11 mouse cellular contexts compared by ENCODE assay signal in the genomic region with DNA sequence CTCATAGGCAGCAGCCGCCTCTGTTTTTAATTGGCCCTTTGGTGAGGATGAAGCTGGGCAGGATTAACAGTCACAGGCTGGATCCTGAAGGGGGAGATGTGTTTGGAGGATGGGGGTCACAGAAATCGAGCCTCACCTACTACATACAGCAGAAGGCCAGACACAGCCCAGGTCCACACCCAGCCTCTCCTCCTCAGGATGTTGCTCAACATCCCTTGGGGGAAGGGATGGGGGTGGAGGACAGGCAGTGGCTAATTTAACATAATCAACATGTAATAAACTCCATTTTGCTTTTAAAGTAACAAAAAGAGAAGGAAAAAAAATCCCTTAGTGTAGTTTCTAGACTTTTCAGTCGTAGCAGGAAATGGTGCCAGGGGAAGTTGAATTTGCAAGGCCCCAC.
A peak's percentile ranks its signal among the peaks of the same experiment; 100 is the strongest.
DNase-seq lines count a peak whose midpoint lies in the region; ATAC-seq and TF ChIP-seq lines count a peak whose summit lies in the region.
"Had no signal": no experiment of that assay in that cellular context is flagged by ENCODE, and none has a peak within 500 bp of the region (broad histone marks: within the 10 kb centered on the region; RNA-seq: fewer than 3 reads in every experiment).

No protein-coding gene starts in this region.

- ATAC-seq in lung, postnatal 0 days = no peak
- ATAC-seq: CD4-positive, CD25-positive, alpha-beta regulatory T cell, adult 4 months had no signal

- no peaks in the 10 kb centered on the region for H3K36me3 ChIP-seq in spleen, adult 2 months (ENCODE audit: control insufficient read depth, insufficient read depth, low read length)
- H3K36me3 ChIP-seq in lung, postnatal 0 days (ENCODE audit: insufficient read depth, low read length) = no peaks in the 10 kb centered on the region
- H3K36me3 ChIP-seq in splenic B cell, adult 2 months (ENCODE audit: control insufficient read depth, insufficient read depth, low read length, poor library complexity, severe bottlenecking) = no peaks in the 10 kb centered on the region
- H3K36me3 ChIP-seq: limb, embryonic 15.5 days; midbrain, embryonic 12.5 days had no signal

- no peak for TF ChIP-seq EP300 in lung, postnatal 0 days (IDR thresholded peaks at IDR 0.05)

- no peak overlapping the region for H3K9ac ChIP-seq in lung, postnatal 0 days (replicated peaks; ENCODE audit: low read depth)
- H3K9ac ChIP-seq: limb, embryonic 15.5 days; midbrain, embryonic 12.5 days had no signal

- peaks cover 10% of the 10 kb centered on the region; the same call in 1 of the 2 replicates for H3K4me1 ChIP-seq in spleen, adult 2 months (ENCODE audit: control insufficient read depth, insufficient read depth, insufficient read length)
- H3K4me1 ChIP-seq in lung, postnatal 0 days (ENCODE audit: insufficient read depth, low read depth, low read length) = no peaks in the 10 kb centered on the region
- H3K4me1 ChIP-seq: limb, embryonic 15.5 days; midbrain, embryonic 12.5 days had no signal

- intact Hi-C loops in gastrocnemius, adult 2 months (cut with DNase I) = loop anchor here (10.0 kb wide), 1 partner anchor 94 kb away; no protein-coding TSS in a partner anchor

- H3K4me2 ChIP-seq in lung, postnatal 0 days (replicated peaks; ENCODE audit: low read depth, low read length) = no peak overlapping the region
- H3K4me2 ChIP-seq: limb, embryonic 15.5 days; midbrain, embryonic 12.5 days had no signal

- peak; percentile 59 for DNase-seq in gastrocnemius, adult 2 months
- DNase-seq in gastrocnemius, postnatal 4 days (ENCODE audit: low spot score in 2 of 2) = no peak
- no peak for DNase-seq in spleen, adult 2 months (ENCODE audit: low read depth in 1 of 2, low spot score in 2 of 2)
- DNase-seq in spleen, postnatal 14 days (ENCODE audit: low spot score in 2 of 2) = no peak
- DNase-seq in lung, postnatal 0 days (ENCODE audit: low spot score) = peak; percentile 25
- peak; percentile 61 for DNase-seq in splenic B cell, adult 2 months (ENCODE audit: low read depth, low spot score)
- no peak for DNase-seq in retina, embryonic 14.5 days (ENCODE audit: low spot score)
- no peak for DNase-seq in Muller cell, postnatal 12 days (ENCODE audit: inconsistent ontology term)

- H3K27ac ChIP-seq in gastrocnemius, adult 2 months = peak overlapping the region; percentile 53
- peak overlapping the region; percentile 4; the same call in 1 of the 2 replicates for H3K27ac ChIP-seq in spleen, adult 2 months (ENCODE audit: insufficient read depth, low read length)
- no peak overlapping the region for H3K27ac ChIP-seq in lung, postnatal 0 days (ENCODE audit: low read length)
- H3K27ac ChIP-seq: limb, embryonic 15.5 days; midbrain, embryonic 12.5 days had no signal

- no peaks in the 10 kb centered on the region for H3K27me3 ChIP-seq in spleen, adult 2 months (ENCODE audit: control insufficient read depth, insufficient read depth, low read length)
- no peaks in the 10 kb centered on the region for H3K27me3 ChIP-seq in lung, postnatal 0 days (replicated peaks; ENCODE audit: insufficient read depth, low read length)
- H3K27me3 ChIP-seq in splenic B cell, adult 2 months (ENCODE audit: control insufficient read depth, insufficient read depth, low read length, poor library complexity, severe bottlenecking) = no peaks in the 10 kb centered on the region
- H3K27me3 ChIP-seq: limb, embryonic 15.5 days; midbrain, embryonic 12.5 days had no signal

- no peak overlapping the region for H3K4me3 ChIP-seq in gastrocnemius, adult 2 months
- no peak overlapping the region for H3K4me3 ChIP-seq in spleen, adult 2 months (ENCODE audit: extremely low read depth, insufficient read depth, insufficient read length)
- no peak overlapping the region for H3K4me3 ChIP-seq in lung, postnatal 0 days (ENCODE audit: low read depth, low read length)
- H3K4me3 ChIP-seq: limb, embryonic 15.5 days; midbrain, embryonic 12.5 days had no signal

- TF ChIP-seq POLR2A in spleen, adult 2 months (IDR thresholded peaks at IDR 0.05; ENCODE audit: low read depth, low read length) = no peak

- 30% methylated on average over 3 of the region's 3 CpGs for WGBS in spleen, adult 2 months
- 42% methylated on average over 3 of the region's 3 CpGs for WGBS in lung, postnatal 0 days

- no peaks in the 10 kb centered on the region for H3K9me3 ChIP-seq in lung, postnatal 0 days (ENCODE audit: low read length)
- H3K9me3 ChIP-seq: limb, embryonic 15.5 days; midbrain, embryonic 12.5 days had no signal

- TF ChIP-seq CTCF in gastrocnemius, adult 2 months (IDR thresholded peaks at IDR 0.05) = no peak
- no peak for TF ChIP-seq CTCF in spleen, adult 2 months (IDR thresholded peaks at IDR 0.05; ENCODE audit: extremely low read depth, insufficient read depth, insufficient read length, insufficient replicate concordance)
- no peak for TF ChIP-seq CTCF in lung, postnatal 0 days (IDR thresholded peaks at IDR 0.05)

Comparison
In these comparisons a context has a peak if more than half of its experiments do, and no peak if none do; other contexts are left out.
1. DNase-seq: peak in gastrocnemius, adult 2 months (single experiment), lung, postnatal 0 days (single experiment) and splenic B cell, adult 2 months (single experiment); none in gastrocnemius, postnatal 4 days (0 of 2), spleen, adult 2 months (0 of 2), spleen, postnatal 14 days (0 of 2), retina, embryonic 14.5 days (single experiment) and Muller cell, postnatal 12 days (single experiment).